Mouse (Mus musculus): ENCODE measurements around the gene Synj2.

Gene Synj2

DNA sequence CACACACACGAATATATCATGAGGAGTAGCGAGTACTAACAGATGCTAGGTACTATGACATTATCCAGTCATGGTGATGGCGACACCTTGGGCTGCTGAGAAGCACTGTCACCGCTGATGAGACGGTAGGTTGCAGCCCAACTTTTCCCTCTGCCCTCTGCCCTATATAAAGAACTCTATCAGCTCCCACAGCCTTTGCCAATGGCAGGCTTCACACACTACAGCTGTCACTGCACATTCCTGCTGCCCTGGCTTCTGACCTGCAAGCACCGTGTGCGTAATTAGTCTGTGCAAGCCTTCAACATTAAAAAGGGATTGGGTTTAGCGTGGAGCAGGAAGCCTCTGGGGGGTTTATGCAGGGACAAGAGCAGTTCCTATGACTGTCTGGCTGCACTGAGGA is 121.7 kb downstream of the Synj2 start:
- DNase-seq = no peak

DNA sequence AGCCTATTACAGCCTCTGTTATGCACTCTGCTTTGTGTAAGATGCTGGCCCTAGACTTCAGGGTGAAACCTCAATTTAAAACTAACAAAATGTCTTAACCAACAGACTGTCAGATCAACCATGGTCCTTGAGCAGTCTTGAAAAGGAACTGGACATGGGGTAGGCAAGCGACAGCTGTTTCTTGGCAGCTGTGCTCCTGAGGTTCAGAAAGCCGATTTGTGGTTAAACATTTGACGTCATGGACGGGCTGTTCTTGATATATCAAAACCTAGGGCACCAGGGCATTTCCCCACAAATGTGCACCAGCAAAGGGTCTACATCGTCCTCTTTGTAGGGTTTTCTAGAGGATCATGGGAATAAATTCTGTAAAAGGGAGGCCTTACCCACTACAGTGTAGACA is 122.5 kb downstream of the Synj2 start:
- no peak for DNase-seq

DNA sequence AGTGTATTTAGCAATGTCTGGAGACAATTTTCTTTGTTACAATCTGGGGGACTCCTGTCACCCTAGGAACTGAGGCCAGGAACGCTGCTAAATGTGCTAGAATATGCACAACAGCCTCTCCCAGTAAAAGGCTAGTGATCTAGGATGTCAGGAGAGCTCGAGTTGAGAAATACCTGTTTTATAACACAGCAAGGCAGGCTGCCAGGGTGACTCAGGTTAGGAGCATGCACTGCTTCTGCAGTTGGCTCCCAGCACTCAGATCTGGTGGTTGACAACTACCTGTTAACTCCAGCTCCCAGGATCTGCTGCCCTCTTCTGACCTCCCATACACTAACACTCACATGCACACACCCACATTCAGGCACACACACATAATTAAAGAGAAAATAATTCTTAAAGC is 124.9 kb downstream of the Synj2 start:
- no peak for DNase-seq

DNA sequence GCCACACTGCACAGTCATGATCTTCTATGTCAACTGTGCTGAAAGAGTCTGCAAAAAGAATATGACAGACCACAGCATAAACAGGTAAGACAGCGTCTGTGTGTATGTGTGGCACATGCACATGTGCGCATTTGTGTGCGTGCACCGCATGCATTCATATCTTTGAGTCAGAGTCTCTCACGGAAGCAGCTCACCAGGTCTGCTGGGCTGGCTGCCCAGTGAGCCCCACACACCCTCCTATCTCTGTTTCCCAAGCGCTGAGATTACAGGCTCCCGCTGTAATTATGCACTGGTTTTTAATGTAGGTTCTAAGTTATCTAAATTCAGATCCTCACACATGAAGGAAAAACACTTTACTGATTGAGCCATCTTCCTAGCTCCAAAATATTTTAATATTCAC is 126.5 kb downstream of the Synj2 start:
- no peak for DNase-seq

DNA sequence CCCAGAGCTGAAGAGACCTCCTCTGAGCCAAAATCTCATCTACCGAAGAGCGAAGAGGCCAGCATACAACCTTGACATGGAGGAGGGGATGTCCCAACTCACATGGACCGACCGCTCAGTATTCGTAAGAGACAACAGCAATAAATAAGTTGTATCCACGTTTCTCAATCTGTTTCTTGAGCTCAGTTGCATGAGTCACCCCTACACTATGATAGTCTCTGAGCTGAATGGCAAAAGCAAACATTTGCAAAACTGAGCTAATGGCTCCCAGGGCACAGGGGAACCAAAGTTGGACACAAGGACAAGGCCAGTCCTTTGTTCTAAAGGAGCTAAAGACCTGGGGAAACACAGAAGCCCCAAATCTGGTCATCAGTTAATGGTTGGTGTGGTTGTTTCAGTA is 128.8 kb downstream of the Synj2 start:
- no peak for DNase-seq

DNA sequence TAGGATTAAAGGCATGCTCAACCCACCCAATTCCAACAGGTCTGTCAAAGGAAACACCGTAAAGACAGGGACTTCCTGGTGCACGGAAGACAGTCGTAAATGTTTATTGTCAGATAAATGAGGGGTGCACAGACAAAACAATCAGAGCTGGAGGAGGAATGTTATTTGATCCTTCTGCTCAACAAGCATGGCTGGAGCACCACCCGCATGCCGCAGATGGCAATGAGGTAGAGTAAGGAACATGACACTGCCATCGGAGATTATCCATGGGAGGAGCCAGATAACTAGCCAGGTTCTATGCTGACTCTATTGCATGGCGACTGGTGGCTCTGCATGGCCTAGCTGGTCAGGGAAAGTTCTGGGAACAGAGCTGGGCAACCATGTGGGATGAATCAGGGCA is 132.3 kb downstream of the Synj2 start:
- no peak for DNase-seq

DNA sequence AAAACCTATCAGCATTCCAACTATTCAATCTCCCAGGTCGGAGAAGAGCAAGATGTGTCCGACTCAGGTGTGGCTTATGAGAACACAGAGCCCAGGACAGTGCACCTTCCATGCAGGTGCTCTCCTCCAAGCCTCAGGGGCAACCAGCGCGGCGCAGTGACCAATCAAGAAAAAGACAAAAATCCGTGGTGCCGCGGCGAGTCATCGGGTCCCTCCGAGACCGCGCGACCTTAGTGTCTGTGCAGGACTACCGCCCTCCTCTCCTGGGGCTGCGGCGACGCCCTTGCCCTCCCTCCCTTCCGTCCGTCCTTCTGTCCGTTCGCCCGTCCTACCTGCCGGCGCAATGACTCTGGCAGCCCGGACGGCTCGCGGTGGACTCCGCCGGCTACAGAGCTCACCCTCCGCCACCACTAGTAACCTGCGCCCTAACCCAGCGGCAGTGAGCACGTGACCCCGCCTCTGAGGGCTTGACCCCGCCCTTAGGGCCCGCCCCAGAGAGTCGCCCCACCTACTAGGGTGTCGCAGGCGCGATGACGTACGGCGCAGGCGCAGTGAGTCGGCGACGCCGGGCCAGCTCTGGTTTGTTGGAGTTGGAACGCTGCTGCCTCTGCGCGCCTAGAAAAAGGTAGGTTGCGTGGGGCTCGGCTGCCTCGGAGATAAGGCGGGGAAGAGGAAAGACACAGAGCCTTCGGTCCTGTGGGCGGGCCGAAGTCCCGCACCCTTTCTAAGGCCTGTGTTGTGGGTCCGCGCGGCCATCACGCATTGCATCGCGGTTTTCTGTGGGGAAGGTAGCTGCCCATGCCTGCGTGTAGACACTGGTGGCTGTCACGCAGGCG is 138.4 kb downstream of the Synj2 start, which contains the start of the genes Serac1 and Gtf2h5:
TSS of gene Serac1 (minus strand) at position 455 of the 836 bp plus-strand sequence.
TSS of gene Gtf2h5 (plus strand) at position 500 of the 836 bp plus-strand sequence.
- DNase-seq = peak; percentile 100

DNA sequence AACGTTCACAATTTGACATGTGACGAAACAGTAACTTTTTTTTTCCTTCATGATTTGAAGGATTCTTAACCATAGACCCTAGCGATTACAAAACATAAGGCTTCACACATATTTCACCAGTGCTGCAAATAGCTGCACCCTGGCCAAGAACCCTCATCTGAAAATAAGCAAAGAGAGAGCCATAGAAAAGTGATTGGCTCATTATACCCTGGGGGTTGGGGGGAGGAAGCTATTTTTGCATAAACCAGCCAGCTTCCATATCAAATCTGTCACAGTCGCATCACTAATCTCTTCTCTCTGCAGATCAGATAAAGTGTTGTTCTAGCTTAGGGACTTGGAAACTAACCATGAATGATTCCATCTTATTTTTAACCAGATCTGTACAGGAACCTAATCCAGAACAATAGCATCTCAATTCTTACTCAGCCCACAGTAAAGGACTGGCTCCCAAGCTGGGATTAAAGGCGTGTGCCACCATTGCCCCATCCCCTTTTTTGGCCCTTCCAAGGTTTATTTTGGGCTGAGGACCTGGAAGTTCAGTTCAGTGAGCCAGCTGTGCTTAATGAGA is 142.3 kb downstream of the Synj2 start:
- DNase-seq = no peak

DNA sequence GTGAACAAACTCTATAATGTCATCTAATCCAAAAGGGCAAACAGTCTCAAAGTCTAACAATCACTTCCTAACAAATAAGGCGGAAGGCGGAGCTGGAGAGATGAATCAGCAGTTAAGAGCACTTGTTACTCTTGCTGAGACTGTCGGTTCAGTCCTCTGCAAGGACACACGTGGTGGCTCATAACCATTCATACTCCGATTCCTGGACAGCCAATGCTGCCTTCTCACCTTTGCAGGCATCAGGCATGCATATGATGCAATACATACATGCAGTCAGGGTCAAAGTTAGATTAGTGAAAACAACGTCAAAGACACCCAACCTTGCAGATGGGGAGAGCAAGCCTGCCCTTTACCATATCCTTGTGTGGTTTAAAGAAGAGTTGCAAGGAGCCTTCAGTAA is 150.5 kb downstream of the Synj2 start:
- no peak for DNase-seq
